Comparison of ENCODE assay signal across 14 mouse cellular contexts in genomic region chr5:113107709-113108108, GRCm38 (mm10). TPM values are rescaled to one million over a fixed set of nuclear protein-coding genes. Genes with fewer than 3 reads are reported as not detected.
DNase-seq lines count a peak whose midpoint lies in the region; ATAC-seq and TF ChIP-seq lines count a peak whose summit lies in the region.
"Had no signal": no experiment of that assay in that cellular context is flagged by ENCODE, and none has a peak within 500 bp of the region (broad histone marks: within the 10 kb centered on the region; RNA-seq: fewer than 3 reads in every experiment).

No protein-coding gene starts in this region.

- no peaks in the 10 kb centered on the region for H3K27me3 ChIP-seq in kidney, adult 2 months (replicated peaks; ENCODE audit: control insufficient read depth, insufficient read depth, low read length)
- no peaks in the 10 kb centered on the region for H3K27me3 ChIP-seq in kidney, embryonic 15.5 days
- no peaks in the 10 kb centered on the region for H3K27me3 ChIP-seq in lung, embryonic 15.5 days

- no peak overlapping the region for H3K4me2 ChIP-seq in kidney, embryonic 15.5 days
- H3K4me2 ChIP-seq in lung, embryonic 15.5 days: no peak overlapping the region

- WGBS in kidney, adult 2 months: 80% methylated on average over 3 of the region's 3 CpGs
- WGBS in kidney, embryonic 15.5 days: 64% methylated on average over 3 of the region's 3 CpGs
- WGBS in lung, embryonic 15.5 days: 36% methylated on average over 3 of the region's 3 CpGs

- H3K9me3 ChIP-seq in kidney, embryonic 15.5 days (replicated peaks): no peaks in the 10 kb centered on the region
- no peaks in the 10 kb centered on the region for H3K9me3 ChIP-seq in lung, embryonic 15.5 days

- H3K4me3 ChIP-seq in kidney, adult 2 months (ENCODE audit: insufficient read depth, low read depth, low read length): no peak overlapping the region
- H3K4me3 ChIP-seq in kidney, embryonic 15.5 days (replicated peaks): no peak overlapping the region
- no peak overlapping the region for H3K4me3 ChIP-seq in lung, embryonic 15.5 days

- no peaks in the 10 kb centered on the region; the same call in 1 of the 2 replicates for H3K4me1 ChIP-seq in kidney, adult 2 months (ENCODE audit: control insufficient read depth, insufficient read depth, low read length)
- peaks cover 34% of the 10 kb centered on the region for H3K4me1 ChIP-seq in kidney, embryonic 15.5 days
- peaks cover 31% of the 10 kb centered on the region for H3K4me1 ChIP-seq in lung, embryonic 15.5 days

- H3K27ac ChIP-seq in kidney, adult 2 months (ENCODE audit: insufficient read depth, low read depth, low read length): no peak overlapping the region
- H3K27ac ChIP-seq in kidney, embryonic 15.5 days: no peak overlapping the region
- peak overlapping the region; percentile 73 for H3K27ac ChIP-seq in lung, embryonic 15.5 days

- H3K9ac ChIP-seq in kidney, embryonic 15.5 days: no peak overlapping the region
- no peak overlapping the region for H3K9ac ChIP-seq in lung, embryonic 15.5 days

- peak; percentile 49 for DNase-seq in kidney, adult 2 months
- peak; percentile 69 for DNase-seq in adrenal gland, postnatal 10 days
- DNase-seq in fat pad, adult 2 months (ENCODE audit: extremely low read depth, low read depth, low spot score): peak; percentile 47
- DNase-seq in spleen, postnatal 10 days (ENCODE audit: low spot score in 2 of 2): no peak
- no peak for DNase-seq in ovary, postnatal 14 days (ENCODE audit: low spot score)
- DNase-seq: kidney, adult 8-10 months; right cerebral cortex, postnatal 14 days had no signal

- no peaks in the 10 kb centered on the region for H3K36me3 ChIP-seq in kidney, adult 2 months (ENCODE audit: control insufficient read depth, insufficient read depth, low read length)
- no peaks in the 10 kb centered on the region for H3K36me3 ChIP-seq in kidney, embryonic 15.5 days
- H3K36me3 ChIP-seq in lung, embryonic 15.5 days: no peaks in the 10 kb centered on the region

- TF ChIP-seq POLR2A in kidney, adult 2 months (IDR thresholded peaks at IDR 0.05; ENCODE audit: low read depth, low read length): no peak

- ATAC-seq in kidney, embryonic 15.5 days (replicated peaks; ENCODE audit: low FRiP score): no peak
- ATAC-seq in lung, embryonic 15.5 days (ENCODE audit: borderline replicate concordance, extremely low read depth, low FRiP score, low TSS enrichment): no peak; the same call in 1 of the 2 replicates
- no peak for ATAC-seq in megakaryocyte, adult 5-6 weeks (ENCODE audit: poor library complexity, severe bottlenecking)

- TF ChIP-seq CTCF in kidney, adult 2 months (conservative IDR thresholded peaks at IDR 0.05; ENCODE audit: insufficient read depth, insufficient read length, low read depth, low read length): no peak

RNA-seq across cellular contexts. Expression of gene Crybb3, which starts 26.3 kb away (rescaled TPM):
- polyA plus RNA-seq in kidney, adult 2 months (2012; rRNA removed): 1.5 and 2.8 TPM in 2 replicates
- 1.1 and 1.2 TPM in 2 replicates for polyA plus RNA-seq in kidney, embryonic 15.5 days (2015; fragmentation: Nextera tagmentation; extraction: Ambion mirVana)
- 1 to 10 TPM; 1.1 to 1.5 TPM for total RNA-seq in adrenal gland, postnatal 10 days (2021)
- 0.42 and 0.57 TPM in 2 replicates for polyA plus RNA-seq in lung, embryonic 15.5 days (2015; fragmentation: Nextera tagmentation; extraction: Ambion mirVana)
- not detected in 2 replicates for total RNA-seq in megakaryocyte, adult 5-6 weeks (2015)
- total RNA-seq in megakaryocyte, adult 5-6 weeks (2017): not detected in 2 replicates
- total RNA-seq: megakaryocyte-erythroid progenitor cell, adult 5-6 weeks had no signal

RNA-seq across cellular contexts. Expression of gene Crybb2, which starts 37.8 kb away (rescaled TPM):
- polyA plus RNA-seq in kidney, adult 2 months (2012; rRNA removed): not detected in 2 replicates
- polyA plus RNA-seq in kidney, embryonic 15.5 days (2015; fragmentation: Nextera tagmentation; extraction: Ambion mirVana): not detected in 2 replicates
- total RNA-seq in adrenal gland, postnatal 10 days (2021): not detected
- not detected in 2 replicates for polyA plus RNA-seq in lung, embryonic 15.5 days (2015; fragmentation: Nextera tagmentation; extraction: Ambion mirVana)
- not detected in 2 replicates for total RNA-seq in megakaryocyte, adult 5-6 weeks (2015)
- total RNA-seq in megakaryocyte, adult 5-6 weeks (2017): not detected in 2 replicates
- total RNA-seq: heart, adult 18-20 months; left cerebral cortex, adult 8-10 months; megakaryocyte-erythroid progenitor cell, adult 5-6 weeks had no signal
- polyA plus RNA-seq: forebrain, embryonic 11.5 days had no signal

Comparison
In these comparisons a context has a peak if more than half of its experiments do, and no peak if none do; other contexts are left out.
1. DNase-seq: peak in kidney, adult 2 months (single experiment), adrenal gland, postnatal 10 days (single experiment) and fat pad, adult 2 months (single experiment); none in spleen, postnatal 10 days (0 of 2) and ovary, postnatal 14 days (single experiment).